In genomic region chr4:82436656-82437055, GRCm38 (mm10) we compare ENCODE assay signal across 16 mouse cellular contexts.
DNase-seq lines count a peak whose midpoint lies in the region; ATAC-seq and TF ChIP-seq lines count a peak whose summit lies in the region.
"Had no signal": no experiment of that assay in that cellular context is flagged by ENCODE, and none has a peak within 500 bp of the region (broad histone marks: within the 10 kb centered on the region; RNA-seq: fewer than 3 reads in every experiment).

No protein-coding gene starts in this region.

- no peak overlapping the region for H3K9ac ChIP-seq in heart, embryonic 14.5 days (ENCODE audit: low read length)
- no peak overlapping the region for H3K9ac ChIP-seq in kidney, embryonic 16.5 days (replicated peaks; ENCODE audit: low read length)
- no peak overlapping the region for H3K9ac ChIP-seq in ES-E14 (ENCODE audit: insufficient read depth, low read depth, low read length, poor library complexity, severe bottlenecking)
- H3K9ac ChIP-seq: liver, embryonic 14.5 days; neural tube, embryonic 13.5 days had no signal

- no peak overlapping the region for H3K4me2 ChIP-seq in heart, embryonic 14.5 days (ENCODE audit: low read length)
- no peak overlapping the region for H3K4me2 ChIP-seq in kidney, embryonic 16.5 days (replicated peaks; ENCODE audit: low read depth, low read length)
- H3K4me2 ChIP-seq: neural tube, embryonic 13.5 days had no signal

- 59% methylated on average over 2 of the region's 2 CpGs for WGBS in heart, embryonic 14.5 days
- 70% methylated on average over 2 of the region's 2 CpGs for WGBS in kidney, embryonic 16.5 days

- in situ Hi-C loops in ES-E14 (cut with MboI; ENCODE audit: low sequenced_read_pairs in 2 of 2, unreplicated experiment in 2 of 2) = no loop called here

- peak overlapping the region; percentile 10 to 81; a peak in 3 of 4 replicates for H3K27ac ChIP-seq in heart, embryonic 14.5 days (replicated peaks in 1 of 2; ENCODE audit: control insufficient read depth in 1 of 2, insufficient read depth in 1 of 2, low read depth in 2 of 2, low read length in 2 of 2)
- H3K27ac ChIP-seq in kidney, embryonic 16.5 days (ENCODE audit: low read length) = peak overlapping the region; percentile 34; the same call in 1 of the 2 replicates
- H3K27ac ChIP-seq in ES-E14 (ENCODE audit: insufficient read depth, low read depth, low read length, poor library complexity, severe bottlenecking) = no peak overlapping the region
- peak overlapping the region; percentile 91 for H3K27ac ChIP-seq in brown adipose tissue, adult 24 weeks (replicated peaks; ENCODE audit: low read depth, low read length)
- H3K27ac ChIP-seq: liver, embryonic 14.5 days; neural tube, embryonic 13.5 days had no signal

- peaks cover 25 to 85% of the 10 kb centered on the region in 2 experiments for H3K4me1 ChIP-seq in heart, embryonic 14.5 days (ENCODE audit: control insufficient read depth in 2 of 2, insufficient read depth in 2 of 2, low read length in 2 of 2)
- H3K4me1 ChIP-seq in kidney, embryonic 16.5 days (ENCODE audit: insufficient read depth, low read length) = peaks cover 34% of the 10 kb centered on the region
- H3K4me1 ChIP-seq in ES-E14 (ENCODE audit: control insufficient read depth in 2 of 2, insufficient read depth in 2 of 2, low read length in 2 of 2, poor library complexity in 1 of 2) = peaks cover 3 to 11% of the 10 kb centered on the region in 2 experiments; a peak in 3 of 4 replicates
- H3K4me1 ChIP-seq in brown adipose tissue, adult 24 weeks (ENCODE audit: control insufficient read depth, insufficient read depth, insufficient read length, low read length) = peaks cover 32% of the 10 kb centered on the region

- no peak for DNase-seq in heart, postnatal 14 days
- no peak for DNase-seq in kidney, postnatal 25 days
- peak; percentile 39 for DNase-seq in ES-E14 (ENCODE audit: low read depth, low spot score)
- DNase-seq in thymus, adult 18-20 months = no peak
- DNase-seq: adrenal gland, adult 2 months; cerebellum, adult 9-10 months; kidney, adult 8-10 months; layer of hippocampus, adult 9-11 months; thymus, postnatal 36 days had no signal

- ATAC-seq in heart, embryonic 14.5 days (ENCODE audit: insufficient number of reproducible peaks, insufficient read depth, low FRiP score, low read depth) = no peak
- ATAC-seq in kidney, embryonic 16.5 days (ENCODE audit: low FRiP score, low TSS enrichment) = no peak
- ATAC-seq: midbrain, embryonic 16.5 days had no signal

- no peaks in the 10 kb centered on the region for H3K36me3 ChIP-seq in heart, embryonic 14.5 days (ENCODE audit: control insufficient read depth, insufficient read depth, low read length)
- no peaks in the 10 kb centered on the region for H3K36me3 ChIP-seq in kidney, embryonic 16.5 days (ENCODE audit: insufficient read depth, low read length)
- H3K36me3 ChIP-seq in ES-E14 (ENCODE audit: control insufficient read depth, insufficient read depth, low read length, poor library complexity, severe bottlenecking) = no peaks in the 10 kb centered on the region
- H3K36me3 ChIP-seq: neural tube, embryonic 13.5 days had no signal

- no peaks in the 10 kb centered on the region for H3K27me3 ChIP-seq in heart, embryonic 14.5 days (ENCODE audit: control insufficient read depth, insufficient read depth, low read length)
- H3K27me3 ChIP-seq in kidney, embryonic 16.5 days (ENCODE audit: insufficient read depth, low read length) = no peaks in the 10 kb centered on the region
- H3K27me3 ChIP-seq: neural tube, embryonic 13.5 days; Patski had no signal

- intact Hi-C loops in heart, postnatal 14 days (cut with DNase I) = no loop called here

- H3K4me3 ChIP-seq in heart, embryonic 14.5 days (ENCODE audit: control insufficient read depth in 1 of 2, insufficient read depth in 1 of 2, low read depth in 1 of 2, low read length in 2 of 2) = no peak overlapping the region
- H3K4me3 ChIP-seq in kidney, embryonic 16.5 days (ENCODE audit: low read length) = no peak overlapping the region
- no peak overlapping the region for H3K4me3 ChIP-seq in ES-E14 (ENCODE audit: insufficient read depth in 1 of 2, low read depth in 1 of 2, low read length in 2 of 2, poor library complexity in 1 of 2, severe bottlenecking in 1 of 2)
- no peak overlapping the region for H3K4me3 ChIP-seq in brown adipose tissue, adult 24 weeks (ENCODE audit: insufficient read depth, low read depth, low read length)
- H3K4me3 ChIP-seq: neural tube, embryonic 13.5 days had no signal

- no peaks in the 10 kb centered on the region for H3K9me3 ChIP-seq in heart, embryonic 14.5 days (ENCODE audit: control insufficient read depth, low read length)
- no peaks in the 10 kb centered on the region for H3K9me3 ChIP-seq in kidney, embryonic 16.5 days (ENCODE audit: low read length)
- H3K9me3 ChIP-seq in ES-E14 (ENCODE audit: control insufficient read depth, insufficient read depth, low read depth, low read length) = no peaks in the 10 kb centered on the region
- H3K9me3 ChIP-seq: neural tube, embryonic 13.5 days had no signal

TF ChIP-seq in ES-E14, 5 proteins besides CTCF, POLR2A, EP300 and RAD21:
- TF ChIP-seq HCFC1 (IDR thresholded peaks at IDR 0.05; ENCODE audit: borderline replicate concordance, insufficient read depth, low read length) (no peak), CHD2 (IDR thresholded peaks at IDR 0.05; ENCODE audit: low read depth, low read length) (no peak), MAFK (IDR thresholded peaks at IDR 0.05; ENCODE audit: insufficient read depth, low read depth, low read length) (no peak), ZC3H11A (IDR thresholded peaks at IDR 0.05; ENCODE audit: borderline replicate concordance, low read depth, low read length) (no peak), ZNF384 (IDR thresholded peaks at IDR 0.05; ENCODE audit: low read depth, low read length) (no peak)
TF ChIP-seq in ES-E14: peak in this region for 0.
